ENCODE assay signal across 17 mouse cellular contexts in the genomic region with DNA sequence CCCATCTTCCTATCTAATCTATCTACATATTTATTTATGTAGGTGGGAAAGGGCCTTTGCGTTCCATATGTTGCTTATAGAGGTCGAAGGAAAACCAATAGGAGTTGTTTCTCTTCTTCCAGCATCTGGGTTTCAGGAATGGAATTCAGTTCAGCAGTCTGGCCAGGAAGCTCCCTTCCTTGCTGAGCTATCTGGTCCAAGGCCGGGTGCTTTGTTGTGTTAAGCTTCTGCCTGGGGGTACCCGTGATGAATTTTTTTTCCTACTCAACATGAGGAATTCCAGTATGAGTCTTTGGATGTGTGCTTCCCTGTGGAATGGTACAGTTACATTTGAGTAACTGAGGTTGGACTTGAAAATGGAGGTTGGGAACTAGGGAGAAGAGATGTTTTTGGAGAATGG.
DNase-seq lines count a peak whose midpoint lies in the region; ATAC-seq and TF ChIP-seq lines count a peak whose summit lies in the region.
"Had no signal": no experiment of that assay in that cellular context is flagged by ENCODE, and none has a peak within 500 bp of the region (broad histone marks: within the 10 kb centered on the region; RNA-seq: fewer than 3 reads in every experiment).

No protein-coding gene starts in this region.

- no peak overlapping the region for H3K9ac ChIP-seq in heart, embryonic 13.5 days
- no peak overlapping the region for H3K9ac ChIP-seq in lung, postnatal 0 days (replicated peaks; ENCODE audit: low read depth)
- H3K9ac ChIP-seq in embryonic facial prominence, embryonic 15.5 days: no peak overlapping the region
- H3K9ac ChIP-seq: forebrain, embryonic 15.5 days; limb, embryonic 12.5 days; liver, embryonic 12.5 days; lung, embryonic 15.5 days had no signal

- ATAC-seq in heart, embryonic 13.5 days (ENCODE audit: extremely low read depth, insufficient number of reproducible peaks, low FRiP score, low TSS enrichment): no peak
- no peak for ATAC-seq in lung, postnatal 0 days
- no peak for ATAC-seq in embryonic facial prominence, embryonic 15.5 days (ENCODE audit: insufficient number of reproducible peaks, low FRiP score, low TSS enrichment, low read depth)
- ATAC-seq: forebrain, embryonic 15.5 days; liver, embryonic 12.5 days had no signal

- TF ChIP-seq EP300 in lung, postnatal 0 days (IDR thresholded peaks at IDR 0.05): no peak

- no peaks in the 10 kb centered on the region for H3K9me3 ChIP-seq in heart, embryonic 13.5 days
- H3K9me3 ChIP-seq in lung, postnatal 0 days (ENCODE audit: low read length): no peaks in the 10 kb centered on the region
- no peaks in the 10 kb centered on the region for H3K9me3 ChIP-seq in embryonic facial prominence, embryonic 15.5 days (replicated peaks)
- H3K9me3 ChIP-seq: forebrain, embryonic 15.5 days; limb, embryonic 12.5 days; liver, embryonic 12.5 days; lung, embryonic 15.5 days; midbrain, embryonic 10.5 days had no signal

- no peak for TF ChIP-seq POLR2A in lung, adult 2 months (IDR thresholded peaks at IDR 0.05; ENCODE audit: borderline replicate concordance, extremely low read depth, low read depth, low read length)

- H3K4me3 ChIP-seq in heart, embryonic 13.5 days: no peak overlapping the region
- no peak overlapping the region for H3K4me3 ChIP-seq in lung, postnatal 0 days (ENCODE audit: low read depth, low read length)
- no peak overlapping the region for H3K4me3 ChIP-seq in lung, adult 2 months (replicated peaks; ENCODE audit: extremely low read depth, low read depth, low read length)
- no peak overlapping the region for H3K4me3 ChIP-seq in embryonic facial prominence, embryonic 15.5 days (replicated peaks)
- H3K4me3 ChIP-seq: forebrain, embryonic 15.5 days; limb, embryonic 12.5 days; liver, embryonic 12.5 days; lung, embryonic 15.5 days; midbrain, embryonic 10.5 days had no signal

- peak overlapping the region; percentile 58 for H3K27ac ChIP-seq in heart, embryonic 13.5 days (replicated peaks)
- H3K27ac ChIP-seq in lung, postnatal 0 days (ENCODE audit: low read length): peak overlapping the region; percentile 43; the same call in 1 of the 2 replicates
- H3K27ac ChIP-seq in embryonic facial prominence, embryonic 15.5 days (replicated peaks): peak overlapping the region; percentile 48; the same call in 1 of the 2 replicates
- H3K27ac ChIP-seq: forebrain, embryonic 15.5 days; limb, embryonic 12.5 days; liver, embryonic 12.5 days; lung, embryonic 15.5 days; macrophage; midbrain, embryonic 10.5 days had no signal

- no peak for DNase-seq in heart, postnatal 36 days
- no peak for DNase-seq in lung, postnatal 0 days (ENCODE audit: low spot score)
- no peak for DNase-seq in lung, adult 2 months
- no peak for DNase-seq in retina, embryonic 14.5 days (ENCODE audit: low spot score)
- DNase-seq in c-Kit-positive CD71-positive TER-119-positive erythroid progenitor cells, embryonic 14.5 days (ENCODE audit: low spot score): no peak
- DNase-seq: cerebellum, adult 2 months; cerebellum, postnatal 36 days; right cerebral cortex, postnatal 4 days had no signal

- no peak overlapping the region for H3K4me2 ChIP-seq in heart, embryonic 13.5 days
- no peak overlapping the region; the same call in 1 of the 2 replicates for H3K4me2 ChIP-seq in lung, postnatal 0 days (replicated peaks; ENCODE audit: low read depth, low read length)
- no peak overlapping the region for H3K4me2 ChIP-seq in embryonic facial prominence, embryonic 15.5 days (replicated peaks)
- H3K4me2 ChIP-seq: forebrain, embryonic 15.5 days; limb, embryonic 12.5 days; liver, embryonic 12.5 days; lung, embryonic 15.5 days had no signal

- peaks cover 79% of the 10 kb centered on the region for H3K4me1 ChIP-seq in heart, embryonic 13.5 days
- H3K4me1 ChIP-seq in lung, postnatal 0 days (ENCODE audit: insufficient read depth, low read depth, low read length): peaks cover 4% of the 10 kb centered on the region; the same call in 1 of the 2 replicates
- peaks cover 24% of the 10 kb centered on the region for H3K4me1 ChIP-seq in lung, adult 2 months (ENCODE audit: control insufficient read depth, insufficient read depth, low read length)
- H3K4me1 ChIP-seq in embryonic facial prominence, embryonic 15.5 days: peaks cover 21% of the 10 kb centered on the region
- H3K4me1 ChIP-seq: forebrain, embryonic 15.5 days; limb, embryonic 12.5 days; liver, embryonic 12.5 days; lung, embryonic 15.5 days; midbrain, embryonic 10.5 days had no signal

- intact Hi-C loops in heart, postnatal 36 days (cut with DNase I): loop anchor here (2.0 kb wide), 1 partner anchor 23 kb away; no protein-coding TSS in a partner anchor

- no peaks in the 10 kb centered on the region for H3K36me3 ChIP-seq in heart, embryonic 13.5 days
- H3K36me3 ChIP-seq in lung, postnatal 0 days (ENCODE audit: insufficient read depth, low read length): no peaks in the 10 kb centered on the region
- H3K36me3 ChIP-seq in embryonic facial prominence, embryonic 15.5 days: no peaks in the 10 kb centered on the region
- H3K36me3 ChIP-seq: forebrain, embryonic 15.5 days; G1E; limb, embryonic 12.5 days; liver, embryonic 12.5 days; lung, embryonic 15.5 days; midbrain, embryonic 10.5 days had no signal

- TF ChIP-seq CTCF in lung, postnatal 0 days (IDR thresholded peaks at IDR 0.05): no peak
- no peak for TF ChIP-seq CTCF in lung, adult 2 months (IDR thresholded peaks at IDR 0.05; ENCODE audit: insufficient read depth, low read length)

- H3K27me3 ChIP-seq in heart, embryonic 13.5 days (replicated peaks): no peaks in the 10 kb centered on the region
- no peaks in the 10 kb centered on the region for H3K27me3 ChIP-seq in lung, postnatal 0 days (replicated peaks; ENCODE audit: insufficient read depth, low read length)
- no peaks in the 10 kb centered on the region for H3K27me3 ChIP-seq in embryonic facial prominence, embryonic 15.5 days
- H3K27me3 ChIP-seq: forebrain, embryonic 15.5 days; limb, embryonic 12.5 days; liver, embryonic 12.5 days; lung, embryonic 15.5 days had no signal

- 47% methylated on average over 4 of the region's 4 CpGs for WGBS in heart, embryonic 13.5 days
- 45% methylated on average over 4 of the region's 4 CpGs for WGBS in lung, postnatal 0 days
- WGBS in lung, adult 2 months: 52% methylated on average over 4 of the region's 4 CpGs
- WGBS in embryonic facial prominence, embryonic 15.5 days: 48% methylated on average over 4 of the region's 4 CpGs
